Mouse (Mus musculus) ES-E14 (cell line): ENCODE results near the gene Nol3.

Source experiments
- CHD2 ChIP-seq: IDR thresholded peaks from 2 replicates; pipeline ENCODE4 v1.6.1; 2014; ENCODE audit warnings: mild to moderate bottlenecking, low read depth, low read length, inconsistent platforms
- HCFC1 ChIP-seq: IDR thresholded peaks from 2 replicates; pipeline ENCODE4 v1.6.1; 2012; ENCODE audit warnings: low read length, inconsistent platforms, borderline replicate concordance; ENCODE audit not compliant: insufficient read depth
- MAFK ChIP-seq: IDR thresholded peaks from 2 replicates; pipeline ENCODE4 v1.6.1; 2014; ENCODE audit warnings: mild to moderate bottlenecking, low read depth, low read length, inconsistent platforms; ENCODE audit not compliant: insufficient read depth
- ZC3H11A ChIP-seq: IDR thresholded peaks from 2 replicates; pipeline ENCODE4 v1.6.1; 2012; ENCODE audit warnings: low read depth, mild to moderate bottlenecking, inconsistent platforms, low read length, borderline replicate concordance

DNA sequence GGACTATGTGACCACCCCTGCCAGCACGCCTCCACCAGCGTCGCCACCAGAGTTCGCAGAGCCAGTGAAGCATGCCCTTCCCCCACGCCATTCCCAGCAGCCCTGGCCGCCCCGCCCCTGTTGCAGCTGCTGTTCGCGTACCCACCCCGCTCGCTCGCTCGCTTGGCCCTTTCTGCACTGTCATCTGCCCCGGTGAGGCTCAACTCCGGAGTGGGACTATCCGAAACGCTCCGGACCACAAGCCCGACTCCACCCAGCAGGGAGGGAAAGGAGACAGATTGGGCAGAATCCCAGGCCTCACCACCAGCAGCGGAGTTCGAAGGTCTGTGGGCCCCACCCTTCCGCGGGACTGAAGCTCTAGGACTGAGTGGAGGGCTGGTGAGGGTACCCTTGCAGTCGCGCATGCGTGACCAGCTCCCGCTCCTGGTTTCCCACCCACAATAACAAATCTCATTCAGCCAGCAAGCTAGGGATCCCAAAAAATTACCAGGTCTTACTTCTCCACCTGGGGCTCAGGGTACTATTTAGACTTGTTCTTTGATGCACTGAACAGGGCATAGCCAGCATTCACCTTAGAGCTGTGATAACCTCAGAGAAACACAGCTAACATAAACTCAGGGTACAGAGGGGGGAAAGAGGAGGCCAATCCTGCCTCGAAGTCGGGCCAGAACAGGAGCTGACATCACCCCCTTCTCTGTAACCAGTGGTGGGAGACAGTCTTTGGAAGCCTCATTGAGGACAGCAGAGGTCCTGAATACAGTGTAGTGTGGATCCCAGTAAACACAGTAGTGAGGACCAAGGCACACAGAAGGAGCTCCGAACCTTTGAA, 566 bp downstream of the Nol3 start:
- TF ChIP-seq HCFC1 (no peak), MAFK (0 out of 2 replicates have a peak, but pooled peaks have one; percentile 32), CHD2 (no peak), ZC3H11A (no peak)
